Mouse (Mus musculus) small intestine, adult 2 months (tissue): Measurements from ENCODE around the gene Brinp3. TPM values are rescaled to one million over a fixed set of nuclear protein-coding genes. Genes with fewer than 3 reads are reported as not detected.

Experiments
- H3K27ac ChIP-seq: fragments of 200-500 bp; 2 replicates; pipeline ENCODE4 v1.5.1; 2012; ENCODE audit warnings: low read depth, low read length, control low read depth, inconsistent platforms; ENCODE audit not compliant: insufficient read depth
- H3K27me3 ChIP-seq: fragments of 200-500 bp; 2 replicates; pipeline ENCODE4 v1.6.1; 2012; ENCODE audit warnings: mild to moderate bottlenecking, moderate library complexity, low read length, inconsistent platforms; ENCODE audit not compliant: control insufficient read depth, insufficient read depth
- H3K36me3 ChIP-seq: fragments of 200-500 bp; 2 replicates; pipeline ENCODE4 v1.6.1; 2012; ENCODE audit warnings: mild to moderate bottlenecking, low read length, control low read depth, inconsistent platforms; ENCODE audit not compliant: control insufficient read depth, insufficient read depth
- H3K4me1 ChIP-seq: fragments of 200-500 bp; 2 replicates; pipeline ENCODE4 v1.6.1; 2012; ENCODE audit warnings: low read length, inconsistent platforms, mixed read lengths; ENCODE audit not compliant: control insufficient read depth, insufficient read depth, insufficient read length
- H3K4me3 ChIP-seq: fragments of 200-500 bp; 2 replicates; pipeline ENCODE4 v1.5.1; 2012; ENCODE audit warnings: low read depth, mild to moderate bottlenecking, control low read depth, inconsistent platforms, low read length, moderate library complexity
- CTCF ChIP-seq: fragments of 200-500 bp; IDR thresholded peaks from 2 replicates; pipeline ENCODE4 v1.5.1; 2012; ENCODE audit warnings: low read depth, mild to moderate bottlenecking, control low read depth, inconsistent platforms, low read length, moderate library complexity, mixed read lengths; ENCODE audit not compliant: insufficient replicate concordance, insufficient read length; ENCODE audit errors: extremely low read depth
- POLR2A ChIP-seq: fragments of 200-500 bp; IDR thresholded peaks from 2 replicates; pipeline ENCODE4 v1.6.1; 2012; ENCODE audit warnings: low read depth, mild to moderate bottlenecking, control low read depth, inconsistent platforms, low read length, moderate library complexity
- WGBS: fragments of 180-500 bp; shearing (Covaris S2); methylation state at CpG from one replicate; pipeline ENCODE4 v1.1.7; 2018; 5-methylcytosine and 5-hydroxymethylcytosine counted together
- polyA plus RNA-seq: library from polyadenylated mRNA; depleted of rRNA; stranded (reverse); fragments of >200 nt; gene quantifications from 2 replicates; pipeline ENCODE4 v1.2.3, GENCODE M21; 2012

Gene Brinp3
- polyA plus RNA-seq, 1 experiment, result not detected

GRCm38 (mm10) chr1:146515377-146515776, 20.8 kb downstream of the Brinp3 start:
- H3K4me1 ChIP-seq, result no peaks in the 10 kb centered on the region
- TF ChIP-seq CTCF (no peak), POLR2A (no peak)
- H3K27me3 ChIP-seq, result no peaks in the 10 kb centered on the region
- H3K27ac ChIP-seq, result no peak overlapping the region
- 58% methylated on average over 2 of the region's 2 CpGs for whole genome bisulfite sequencing
- H3K36me3 ChIP-seq, result no peaks in the 10 kb centered on the region
- no peak overlapping the region for H3K4me3 ChIP-seq

- no peak overlapping the region for H3K4me3 ChIP-seq
- H3K4me1 ChIP-seq, result no peaks in the 10 kb centered on the region
- no peaks in the 10 kb centered on the region for H3K27me3 ChIP-seq
- H3K36me3 ChIP-seq, result no peaks in the 10 kb centered on the region
- TF ChIP-seq CTCF (no peak), POLR2A (no peak)
- WGBS, result 80% methylated on average over 11 of the region's 11 CpGs
- no peak overlapping the region for H3K27ac ChIP-seq
Measured at GRCm38 (mm10) chr1:146523727-146524573, 29.4 kb downstream of the Brinp3 start.

- Histone ChIP-seq H3K27me3 (no peaks in the 10 kb centered on the region), H3K36me3 (no peaks in the 10 kb centered on the region), H3K4me1 (no peaks in the 10 kb centered on the region), H3K27ac (no peak overlapping the region), H3K4me3 (no peak overlapping the region)
- no peak for TF ChIP-seq CTCF
Measured at GRCm38 (mm10) chr1:146528572-146528971, 34.0 kb downstream of the Brinp3 start.

GRCm38 (mm10) chr1:146546847-146547428, 52.4 kb downstream of the Brinp3 start:
- H3K4me3 ChIP-seq, result no peak overlapping the region
- no peak overlapping the region for H3K27ac ChIP-seq
- no peaks in the 10 kb centered on the region for H3K36me3 ChIP-seq
- TF ChIP-seq CTCF, result no peak
- H3K27me3 ChIP-seq, result no peaks in the 10 kb centered on the region
- WGBS, result 77% methylated on average over 2 of the region's 2 CpGs
- H3K4me1 ChIP-seq, result no peaks in the 10 kb centered on the region

GRCm38 (mm10) chr1:146556982-146557381, 62.4 kb downstream of the Brinp3 start:
- no peak overlapping the region for H3K4me3 ChIP-seq
- H3K27ac ChIP-seq, result no peak overlapping the region
- H3K36me3 ChIP-seq, result no peaks in the 10 kb centered on the region
- no peaks in the 10 kb centered on the region for H3K27me3 ChIP-seq
- no peaks in the 10 kb centered on the region for H3K4me1 ChIP-seq
- TF ChIP-seq CTCF (no peak), POLR2A (no peak)

GRCm38 (mm10) chr1:146562144-146562543, 67.6 kb downstream of the Brinp3 start:
- H3K27ac ChIP-seq, result no peak overlapping the region
- no peaks in the 10 kb centered on the region for H3K27me3 ChIP-seq
- WGBS, result 81% methylated on average over 3 of the region's 3 CpGs
- no peaks in the 10 kb centered on the region for H3K36me3 ChIP-seq
- TF ChIP-seq CTCF (no peak), POLR2A (no peak)
- H3K4me1 ChIP-seq, result no peaks in the 10 kb centered on the region
- no peak overlapping the region for H3K4me3 ChIP-seq

- H3K36me3 ChIP-seq, result no peaks in the 10 kb centered on the region
- WGBS, result 74% methylated on average over 7 of the region's 7 CpGs
Measured at GRCm38 (mm10) chr1:146584181-146584580, 89.6 kb downstream of the Brinp3 start.

More at GRCm38 (mm10) chr1:146584181-146584580, 89.6 kb downstream of the Brinp3 start:
- Histone ChIP-seq H3K4me3 (no peak overlapping the region), H3K27ac (no peak overlapping the region), H3K4me1 (no peaks in the 10 kb centered on the region), H3K27me3 (no peaks in the 10 kb centered on the region)
- no peak for TF ChIP-seq CTCF
- no peak for TF ChIP-seq POLR2A
